Mouse (Mus musculus) liver, embryonic 15.5 days (tissue): Measurements from ENCODE around the gene Plagl2. TPM values are rescaled to one million over a fixed set of nuclear protein-coding genes. Genes with fewer than 3 reads are reported as not detected.

ENCODE experiments used
- ATAC-seq: fragments of 200-750 bp; cut with Nextera tagmentation; 2 replicates; pipeline ENCODE4 v1.8.0; 2017; ENCODE audit warnings: moderate number of reproducible peaks, mild to moderate bottlenecking, moderate library complexity; ENCODE audit not compliant: insufficient read depth
- H3K27ac ChIP-seq: fragments of 300-500 bp; sonication (generic); replicated peaks from 2 replicates; pipeline ENCODE4 v1.5.1; 2015; ENCODE audit warnings: mild to moderate bottlenecking, inconsistent platforms
- H3K27me3 ChIP-seq: fragments of 300-500 bp; sonication (generic); 2 replicates; pipeline ENCODE4 v1.6.1; 2015; ENCODE audit warnings: mild to moderate bottlenecking, inconsistent platforms
- H3K36me3 ChIP-seq: fragments of 300-500 bp; sonication (generic); replicated peaks from 2 replicates; pipeline ENCODE4 v1.6.1; 2015; ENCODE audit warnings: moderate library complexity, mild to moderate bottlenecking, inconsistent platforms
- H3K4me1 ChIP-seq: fragments of 300-500 bp; sonication (generic); replicated peaks from 2 replicates; pipeline ENCODE4 v1.6.1; 2015; ENCODE audit warnings: inconsistent platforms
- H3K4me2 ChIP-seq: fragments of 300-500 bp; sonication (generic); 2 replicates; pipeline ENCODE4 v1.6.1; 2015; ENCODE audit warnings: moderate library complexity, mild to moderate bottlenecking, inconsistent platforms
- H3K4me3 ChIP-seq: fragments of 300-500 bp; sonication (generic); replicated peaks from 2 replicates; pipeline ENCODE4 v1.5.1; 2015; ENCODE audit warnings: mild to moderate bottlenecking, inconsistent platforms
- H3K9ac ChIP-seq: fragments of 300-500 bp; sonication (generic); 2 replicates; pipeline ENCODE4 v1.6.1; 2015; ENCODE audit warnings: moderate library complexity, mild to moderate bottlenecking, inconsistent platforms
- H3K9me3 ChIP-seq: fragments of 300-500 bp; sonication (generic); replicated peaks from 2 replicates; pipeline ENCODE4 v1.6.1; 2016; ENCODE audit warnings: inconsistent platforms
- WGBS: fragments of 180-500 bp; shearing (Covaris S2); methylation state at CpG from one replicate; pipeline ENCODE4 v1.1.7; 2015; ENCODE audit warnings: mixed read lengths; ENCODE audit not compliant: insufficient replicate concordance; 5-methylcytosine and 5-hydroxymethylcytosine counted together
- polyA plus RNA-seq: library from polyadenylated mRNA; unstranded; fragments of >200 nt; fragmentation: Nextera tagmentation; extraction: Ambion mirVana; gene quantifications from 2 replicates; pipeline ENCODE4 v1.2.1, GENCODE M21; 2015

Plagl2 gene
- polyA plus RNA-seq, 1 experiment from 2014 or later, result 17.1 TPM

DNA sequence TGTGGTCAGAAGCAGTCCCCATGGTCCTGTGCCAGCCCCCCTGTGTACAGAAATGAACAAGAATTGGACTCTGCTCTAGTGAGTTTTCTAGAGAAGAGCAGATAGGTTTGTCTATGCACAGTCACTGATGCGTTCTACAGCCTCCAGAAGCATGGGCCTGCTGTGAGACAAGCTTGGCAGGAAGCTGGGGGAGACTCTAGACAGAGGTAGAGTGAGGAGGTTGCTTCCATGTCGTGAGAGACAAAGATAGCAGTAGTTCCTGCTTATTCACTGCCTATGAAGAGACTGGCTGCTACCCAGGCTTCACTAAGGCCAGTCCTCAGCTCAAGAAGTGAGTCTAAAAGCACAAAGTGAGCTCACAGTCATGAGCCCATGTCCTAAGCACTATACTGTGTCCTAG, 50.0 kb downstream of the Plagl2 start:
- 67% methylated on average over 2 of the region's 2 CpGs for WGBS
- peaks cover 88% of the 10 kb centered on the region for H3K36me3 ChIP-seq

DNA sequence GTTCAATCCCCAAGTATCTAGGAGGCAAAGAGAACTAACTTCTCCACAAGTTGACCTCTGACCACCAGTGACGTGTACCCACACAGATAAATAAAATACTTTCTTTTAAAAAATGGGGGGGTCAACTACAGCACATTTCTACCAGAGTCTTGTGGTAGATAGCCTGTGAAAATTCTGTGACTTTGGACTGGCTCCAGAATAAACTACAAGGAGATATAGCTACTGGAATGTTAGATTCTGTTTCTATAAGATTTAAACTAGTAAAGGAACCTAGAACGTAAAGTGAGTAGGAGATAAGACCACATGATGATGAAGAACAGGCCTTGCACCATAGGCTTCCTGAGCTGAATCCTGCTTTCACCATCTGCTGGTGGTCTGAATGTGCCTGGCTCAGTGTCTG, 53.4 kb downstream of the Plagl2 start:
- no peaks in the 10 kb centered on the region for H3K27me3 ChIP-seq
- no peak overlapping the region for H3K9ac ChIP-seq
- no peak overlapping the region for H3K4me2 ChIP-seq
- no peak for ATAC-seq
- 68% methylated on average over 2 of the region's 2 CpGs for WGBS
- no peaks in the 10 kb centered on the region for H3K9me3 ChIP-seq
- no peak overlapping the region for H3K4me3 ChIP-seq
- H3K27ac ChIP-seq, result no peak overlapping the region
- H3K4me1 ChIP-seq, result peaks cover 8% of the 10 kb centered on the region
- peaks cover 93% of the 10 kb centered on the region for H3K36me3 ChIP-seq

More for the DNA sequence above, 50.0 kb downstream of the Plagl2 start:
- H3K4me1 ChIP-seq, result peaks cover 8% of the 10 kb centered on the region
- H3K9me3 ChIP-seq, result no peaks in the 10 kb centered on the region
- H3K27me3 ChIP-seq, result no peaks in the 10 kb centered on the region
- H3K4me3 ChIP-seq, result no peak overlapping the region
- no peak overlapping the region for H3K27ac ChIP-seq
- no peak overlapping the region for H3K9ac ChIP-seq
- H3K4me2 ChIP-seq, result no peak overlapping the region
- no peak for ATAC-seq

DNA sequence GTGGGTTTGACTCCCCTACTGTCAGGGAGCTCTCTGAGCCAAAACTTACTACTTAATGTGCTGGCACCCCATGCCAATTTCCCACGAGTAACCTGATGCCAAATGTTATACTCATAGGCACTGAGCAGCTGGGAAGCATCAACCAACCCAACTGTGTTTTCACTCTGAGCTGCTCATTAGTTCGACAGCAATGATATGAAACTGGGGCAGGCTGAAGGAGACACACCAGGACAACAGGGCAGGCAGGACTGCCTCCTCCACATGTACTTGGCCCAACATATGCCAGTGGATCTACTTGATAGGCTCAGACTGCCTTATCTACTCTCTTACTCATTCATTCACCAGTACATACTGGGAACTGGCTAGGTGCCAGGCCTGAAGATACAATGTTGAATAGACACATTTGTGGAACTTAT, 55.0 kb downstream of the Plagl2 start:
- no peak overlapping the region for H3K4me2 ChIP-seq
- H3K27ac ChIP-seq, result no peak overlapping the region
- H3K36me3 ChIP-seq, result peaks cover 92% of the 10 kb centered on the region
- 47% methylated on average over 2 of the region's 2 CpGs for WGBS
- no peaks in the 10 kb centered on the region for H3K9me3 ChIP-seq
- H3K4me1 ChIP-seq, result peaks cover 8% of the 10 kb centered on the region
- no peak for ATAC-seq
- H3K27me3 ChIP-seq, result no peaks in the 10 kb centered on the region
- H3K4me3 ChIP-seq, result no peak overlapping the region
- H3K9ac ChIP-seq, result no peak overlapping the region

DNA sequence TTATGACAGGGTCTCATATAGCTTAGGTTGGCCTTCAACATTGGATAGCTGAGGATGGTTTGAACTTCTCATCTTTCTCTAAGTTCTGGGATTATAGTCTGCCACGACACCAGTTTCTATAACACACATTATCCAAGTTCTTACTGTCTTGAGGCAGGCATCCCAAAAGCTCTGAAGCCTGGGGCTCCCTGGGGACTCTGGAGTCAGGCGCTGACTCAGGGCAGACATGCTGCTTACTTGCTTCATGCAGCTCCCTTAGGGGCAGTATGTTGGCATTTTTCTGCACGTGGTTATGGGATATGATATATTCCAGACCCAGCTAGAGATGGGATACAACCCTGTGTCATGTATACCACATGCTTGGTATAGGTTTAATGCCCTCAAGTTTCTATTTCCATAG, 61.3 kb downstream of the Plagl2 start:
- Histone ChIP-seq H3K4me2 (no peak overlapping the region), H3K4me1 (peaks cover 16% of the 10 kb centered on the region), H3K36me3 (peaks cover 54% of the 10 kb centered on the region), H3K4me3 (no peak overlapping the region), H3K27me3 (no peaks in the 10 kb centered on the region), H3K9me3 (no peaks in the 10 kb centered on the region), H3K27ac (no peak overlapping the region), H3K9ac (no peak overlapping the region)
- no peak for ATAC-seq
- 78% methylated on average over 3 of the region's 3 CpGs for WGBS

DNA sequence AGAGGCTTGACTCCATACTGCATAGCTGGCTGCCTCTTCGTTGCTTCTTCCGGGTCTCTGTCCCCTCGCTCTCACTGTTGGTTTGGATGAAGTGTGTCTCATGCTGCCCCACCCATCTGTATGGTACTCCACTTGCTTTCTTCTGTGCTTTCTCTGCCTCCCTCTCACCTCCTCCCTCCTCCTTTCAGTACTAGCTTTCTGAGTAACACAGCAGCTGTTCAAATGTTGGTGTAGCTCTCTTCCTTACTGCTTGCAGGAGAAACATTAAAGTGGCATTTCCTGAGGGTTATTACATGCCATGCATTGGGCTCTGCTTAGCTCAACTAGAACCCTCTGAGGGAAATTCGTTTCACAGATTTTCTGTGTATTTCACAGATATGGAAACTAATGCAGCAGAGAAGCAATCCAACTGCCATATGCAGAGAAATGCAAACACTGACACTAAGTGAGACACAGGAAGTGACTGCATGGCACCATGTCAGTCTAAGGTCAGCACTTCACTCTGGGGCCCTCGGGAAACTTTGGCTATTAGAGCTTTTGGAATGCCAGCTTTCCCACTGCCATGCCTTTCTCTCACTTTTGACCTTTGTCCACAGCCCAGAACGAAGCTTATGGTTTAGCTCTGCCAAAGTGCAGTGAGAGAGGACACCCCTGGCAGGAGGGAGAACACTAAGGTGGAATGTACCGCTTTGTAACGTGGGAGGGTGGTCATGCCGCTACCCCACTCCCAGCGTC, 61.9 kb downstream of the Plagl2 start:
- no peaks in the 10 kb centered on the region for H3K9me3 ChIP-seq
- no peak for ATAC-seq
- no peak overlapping the region for H3K4me2 ChIP-seq
- H3K27ac ChIP-seq, result no peak overlapping the region
- 78% methylated on average over 10 of the region's 10 CpGs for WGBS
- peaks cover 23% of the 10 kb centered on the region for H3K4me1 ChIP-seq
- peaks cover 47% of the 10 kb centered on the region for H3K36me3 ChIP-seq
- no peak overlapping the region for H3K4me3 ChIP-seq
- H3K9ac ChIP-seq, result no peak overlapping the region
- no peaks in the 10 kb centered on the region for H3K27me3 ChIP-seq

Other genes starting within 250 kb of the Plagl2 start
- 36.9 and 39.5 TPM in 2 replicates for gene Pdrg1, start 226.0 kb downstream of the Plagl2 start, polyA plus RNA-seq
- gene Xkr7, start 209.6 kb downstream of the Plagl2 start, polyA plus RNA-seq, result not detected in 2 replicates
- 0.59 and 0.92 TPM in 2 replicates for gene Ccm2l, start 175.5 kb downstream of the Plagl2 start, polyA plus RNA-seq
- 11.4 and 12.7 TPM in 2 replicates for gene Hck, start 133.0 kb downstream of the Plagl2 start, polyA plus RNA-seq
- 29.6 and 29.7 TPM in 2 replicates for gene Tm9sf4, start 80.1 kb downstream of the Plagl2 start, polyA plus RNA-seq
- gene Tspyl3, start 16.0 kb downstream of the Plagl2 start, polyA plus RNA-seq, result 2.1 and 2.6 TPM in 2 replicates
- 2.6 TPM in 2 replicates for gene Pofut1, start 107 bp upstream of the Plagl2 start, polyA plus RNA-seq
- 1.4 and 2.0 TPM in 2 replicates for gene Kif3b, start 50.0 kb upstream of the Plagl2 start, polyA plus RNA-seq
- 6.4 and 7.2 TPM in 2 replicates for gene Asxl1, start 104.4 kb upstream of the Plagl2 start, polyA plus RNA-seq